Mouse (Mus musculus): ENCODE measurements around the gene Gm8356.
"Not testable (repeated sequence)": the region's sequence is repeated elsewhere in the genome, so short reads cannot be mapped to it uniquely, and the experiment has no call there.

Gm8356 gene

GRCm38 (mm10) chr14:6537190-6537589 lies at the start of gene Gm8356:
TSS of gene Gm8356 (minus strand) at chr14:6537290.
- DNase-seq = not testable (repeated sequence)

- peak in 1 of 2 experiments; percentile 10 for DNase-seq
Measured at GRCm38 (mm10) chr14:6486331-6486730, 50.8 kb downstream of the Gm8356 start.

GRCm38 (mm10) chr14:6485541-6485940 lies 51.5 kb downstream of the Gm8356 start:
- DNase-seq = not testable (repeated sequence)

- peak in 1 of 2 experiments; percentile 11 for DNase-seq
Measured at GRCm38 (mm10) chr14:6482126-6482525, 55.0 kb downstream of the Gm8356 start.

Data from spleen, adult 18-20 months (tissue).